Mouse (Mus musculus): ENCODE measurements at regions not wholly inside any gene's neighbourhood (a gene's known extent, or its start where the extent isn't known, plus 50 kb on each side); places are given as distances from the start of the nearest gene placed in this dataset.
A peak's percentile ranks its signal among the peaks of the same experiment; 100 is the strongest.

DNA sequence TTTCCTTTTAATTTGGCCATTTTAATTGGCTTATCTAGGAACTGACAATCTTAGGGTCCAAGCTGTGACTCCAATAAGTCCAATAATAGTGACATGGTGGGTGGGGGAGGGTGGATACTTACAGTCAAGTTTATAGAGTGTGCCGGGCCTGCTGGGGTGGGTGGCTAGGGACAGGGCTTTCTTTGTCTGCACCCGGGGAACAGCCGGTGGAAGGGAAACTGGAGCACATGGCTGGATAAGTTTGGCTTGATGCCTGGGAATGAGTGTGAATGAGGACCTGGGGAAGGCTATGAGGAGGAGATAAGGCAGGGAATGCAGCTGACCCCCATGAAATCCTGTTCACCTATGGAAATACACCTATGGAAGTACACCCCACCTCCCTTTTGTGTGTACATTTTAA lies 81.7 kb upstream of the Cers4 start:
- DNase-seq: no peak

DNA sequence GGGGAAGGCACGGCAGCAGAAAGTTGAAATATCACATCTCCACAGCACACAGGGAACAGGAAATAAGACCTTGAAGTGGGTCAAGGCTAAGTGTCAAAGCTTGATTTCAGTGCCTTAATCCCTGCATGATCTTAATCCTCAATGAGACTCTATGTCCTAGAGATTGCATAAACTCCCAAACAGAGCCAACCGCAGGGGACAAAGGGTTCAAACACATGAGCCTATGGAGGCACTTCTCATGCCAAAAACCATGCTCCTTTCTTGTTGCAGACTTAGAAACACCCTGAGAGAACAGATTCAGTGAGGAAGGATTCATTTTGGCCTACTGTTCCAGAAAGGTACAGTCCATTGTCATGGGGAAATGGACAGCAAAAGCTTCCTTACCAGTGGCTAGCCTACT lies 81.0 kb upstream of the Cers4 start:
- no peak for DNase-seq

DNA sequence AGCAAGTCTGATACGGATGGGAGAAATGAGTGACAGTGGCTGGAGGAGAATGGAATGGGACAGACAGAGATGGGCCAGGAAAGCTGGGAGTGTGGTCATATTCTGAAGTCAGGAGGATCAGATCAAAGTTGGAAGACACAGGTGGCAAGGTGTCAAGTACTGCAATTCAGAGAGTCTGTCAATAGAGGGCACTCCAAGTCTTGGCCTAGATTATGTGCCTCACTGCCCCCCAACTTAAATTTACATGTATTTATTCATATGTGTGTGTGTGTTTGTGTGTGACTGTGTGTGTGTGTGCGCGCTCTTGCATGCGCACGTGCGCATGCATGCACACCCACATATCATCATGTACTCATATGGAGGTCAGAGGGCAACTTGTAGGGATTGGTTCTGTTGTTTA lies 79.6 kb upstream of the Cers4 start:
- peak; percentile 35 for DNase-seq

DNA sequence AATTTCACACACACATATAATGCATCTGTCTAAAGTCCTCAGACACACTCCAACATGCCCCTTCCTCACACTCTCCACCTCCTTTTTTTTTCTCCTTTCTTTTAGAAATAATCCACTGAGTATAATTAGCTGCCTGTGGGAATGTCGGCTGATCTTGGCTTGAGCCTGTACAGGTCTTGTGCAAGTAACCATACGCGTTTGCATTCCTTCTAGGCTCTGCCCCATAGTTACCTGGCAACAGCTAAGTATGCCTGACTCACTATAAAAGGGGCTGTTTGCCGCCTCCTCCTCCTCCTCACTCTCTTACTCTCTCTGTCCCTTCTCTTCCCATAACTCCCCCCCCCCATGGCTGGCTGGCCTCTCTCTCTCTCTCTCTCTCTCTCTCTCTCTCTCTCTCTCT lies 79.1 kb upstream of the Cers4 start:
- no peak for DNase-seq

DNA sequence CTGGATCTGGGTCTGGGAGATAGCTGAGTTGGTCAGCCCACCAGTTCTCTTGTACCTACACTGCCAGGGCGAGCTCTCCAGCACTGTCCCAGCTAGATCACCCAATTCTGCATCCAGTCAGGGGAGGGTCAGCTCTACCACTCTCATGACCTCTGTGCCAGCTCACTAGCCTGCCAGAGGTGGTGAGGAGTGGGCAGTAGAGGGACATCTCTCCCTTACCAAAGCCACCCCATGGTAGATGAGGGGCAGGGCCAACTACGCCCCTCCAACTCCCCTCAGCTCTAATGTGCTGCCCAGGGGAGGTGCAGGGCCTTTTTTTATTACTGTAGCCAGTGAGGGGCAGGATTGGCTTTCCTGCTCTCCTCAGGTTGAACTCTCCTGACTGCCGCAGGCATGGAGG lies 75.7 kb upstream of the Cers4 start:
- no peak for DNase-seq

DNA sequence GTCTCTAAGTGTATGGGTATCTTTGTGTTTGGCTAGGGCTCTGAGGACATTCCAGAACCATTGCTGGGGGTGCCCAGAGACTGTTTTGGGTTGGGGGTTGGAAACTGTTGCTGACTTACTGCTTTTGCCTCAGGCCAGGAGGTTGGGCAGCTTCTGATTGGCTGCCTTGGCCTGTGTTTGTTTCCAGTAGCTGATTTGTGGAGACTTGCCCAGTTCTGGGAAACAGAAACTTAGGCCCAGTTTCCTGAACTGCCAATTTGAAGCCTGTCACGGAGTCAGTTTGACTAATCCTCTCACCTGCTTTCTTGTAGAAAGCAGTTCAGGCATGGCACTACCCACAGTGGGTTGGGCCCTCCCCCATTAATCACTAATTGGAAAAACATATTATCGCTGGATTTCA lies 59.7 kb upstream of the Cers4 start:
- no peak for DNase-seq

DNA sequence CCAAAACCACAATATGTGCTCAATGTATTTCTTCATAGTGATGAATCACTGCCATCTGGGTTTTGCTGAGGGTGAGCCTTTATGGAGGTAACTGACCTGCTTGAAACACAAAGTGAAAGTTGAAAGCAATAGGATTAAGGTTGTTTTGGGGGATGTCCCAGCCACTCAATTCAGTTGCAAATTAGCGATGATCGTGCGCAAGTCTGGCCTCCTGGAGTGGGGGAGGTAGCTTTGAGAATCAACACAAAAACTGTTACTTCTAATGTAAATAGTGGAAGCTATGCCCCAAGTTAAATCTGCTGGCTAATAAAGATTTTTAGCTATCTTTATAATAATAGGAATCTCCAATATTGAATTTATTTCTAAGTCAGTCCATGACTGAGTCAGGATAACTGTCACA lies 56.3 kb upstream of the Cers4 start:
- DNase-seq: no peak

Data from thymus, postnatal 14 days (tissue).